Mouse (Mus musculus) cerebellum, adult 2 months (tissue): ENCODE results near the gene Lrrc29.

Source experiments
- CTCF ChIP-seq: fragments of 200-500 bp; IDR thresholded peaks from 2 replicates; pipeline ENCODE4 v1.5.1; 2011; ENCODE audit warnings: low read depth, mild to moderate bottlenecking, control low read depth, low read length, moderate library complexity, borderline replicate concordance; ENCODE audit not compliant: insufficient read depth
- POLR2A ChIP-seq: fragments of 200-500 bp; IDR thresholded peaks from 2 replicates; pipeline ENCODE4 v1.6.1; 2011; ENCODE audit warnings: low read length, control low read depth, borderline replicate concordance; ENCODE audit not compliant: insufficient read depth

- TF ChIP-seq POLR2A = no peak
- no peak for TF ChIP-seq CTCF
Measured at GRCm38 (mm10) chr8:105342768-105343167, 16.7 kb upstream of the Lrrc29 start.
